ENCODE assay signal across 30 mouse cellular contexts in genomic region chr4:34214346-34214745, GRCm38 (mm10).
DNase-seq lines count a peak whose midpoint lies in the region; ATAC-seq and TF ChIP-seq lines count a peak whose summit lies in the region.
"Had no signal": no experiment of that assay in that cellular context is flagged by ENCODE, and none has a peak within 500 bp of the region (broad histone marks: within the 10 kb centered on the region; RNA-seq: fewer than 3 reads in every experiment).

No protein-coding gene starts in this region.

- no peak for ATAC-seq in heart, embryonic 12.5 days (ENCODE audit: insufficient number of reproducible peaks, low FRiP score)
- no peak for ATAC-seq in lung, postnatal 0 days
- ATAC-seq in activated CD4-positive, CD25-positive, alpha-beta regulatory T cell, adult 4 months: no peak
- ATAC-seq: hindbrain, postnatal 0 days; intestine, embryonic 15.5 days; liver, embryonic 12.5 days; liver, postnatal 0 days; midbrain, embryonic 15.5 days; Patski had no signal

- no peaks in the 10 kb centered on the region for H3K4me1 ChIP-seq in heart, embryonic 12.5 days (replicated peaks)
- no peaks in the 10 kb centered on the region for H3K4me1 ChIP-seq in lung, postnatal 0 days (ENCODE audit: insufficient read depth, low read depth, low read length)
- H3K4me1 ChIP-seq: embryonic facial prominence, embryonic 13.5 days; forebrain, embryonic 12.5 days; heart, embryonic 15.5 days; intestine, embryonic 15.5 days; liver, embryonic 12.5 days; midbrain, embryonic 10.5 days; midbrain, embryonic 15.5 days; neural tube, embryonic 15.5 days had no signal

- H3K36me3 ChIP-seq in heart, embryonic 12.5 days: no peaks in the 10 kb centered on the region
- no peaks in the 10 kb centered on the region for H3K36me3 ChIP-seq in lung, postnatal 0 days (ENCODE audit: insufficient read depth, low read length)
- H3K36me3 ChIP-seq: embryonic facial prominence, embryonic 13.5 days; forebrain, embryonic 12.5 days; heart, embryonic 15.5 days; intestine, embryonic 15.5 days; liver, embryonic 12.5 days; midbrain, embryonic 10.5 days; midbrain, embryonic 15.5 days; neural tube, embryonic 15.5 days had no signal

- H3K4me2 ChIP-seq in heart, embryonic 12.5 days: no peak overlapping the region
- 0 out of 2 replicates have a peak overlapping the region, but pooled peaks have one; percentile 11 for H3K4me2 ChIP-seq in lung, postnatal 0 days (replicated peaks; ENCODE audit: low read depth, low read length)
- H3K4me2 ChIP-seq: embryonic facial prominence, embryonic 13.5 days; forebrain, embryonic 12.5 days; heart, embryonic 15.5 days; intestine, embryonic 15.5 days; liver, embryonic 12.5 days; midbrain, embryonic 15.5 days; neural tube, embryonic 15.5 days had no signal

- no peak overlapping the region for H3K27ac ChIP-seq in heart, embryonic 12.5 days (ENCODE audit: poor library complexity, severe bottlenecking)
- H3K27ac ChIP-seq in lung, postnatal 0 days (ENCODE audit: low read length): no peak overlapping the region
- H3K27ac ChIP-seq: embryonic facial prominence, embryonic 13.5 days; forebrain, embryonic 12.5 days; heart, embryonic 15.5 days; hindbrain, postnatal 0 days; intestine, embryonic 15.5 days; kidney, postnatal 0 days; liver, embryonic 12.5 days; midbrain, embryonic 10.5 days; midbrain, embryonic 15.5 days; neural tube, embryonic 15.5 days; stomach, postnatal 0 days had no signal

- 63% methylated on average over 11 of the region's 11 CpGs for WGBS in heart, embryonic 12.5 days
- 57% methylated on average over 11 of the region's 11 CpGs for WGBS in lung, postnatal 0 days

- H3K4me3 ChIP-seq in heart, embryonic 12.5 days: no peak overlapping the region
- no peak overlapping the region for H3K4me3 ChIP-seq in lung, postnatal 0 days (ENCODE audit: low read depth, low read length)
- H3K4me3 ChIP-seq: embryonic facial prominence, embryonic 13.5 days; erythroblast, embryonic 14.5 days; forebrain, embryonic 12.5 days; heart, embryonic 15.5 days; intestine, embryonic 15.5 days; liver, embryonic 12.5 days; midbrain, embryonic 10.5 days; midbrain, embryonic 15.5 days; neural tube, embryonic 15.5 days had no signal

- peak; percentile 55 for DNase-seq in heart, adult 11 months
- no peak for DNase-seq in lung, postnatal 0 days (ENCODE audit: low spot score)
- DNase-seq in lung, postnatal 14 days: no peak
- peak; percentile 13 for DNase-seq in Muller cell, postnatal 12 days (ENCODE audit: inconsistent ontology term)
- peak; percentile 12 for DNase-seq in fibroblast of lung, adult 2 months (ENCODE audit: low read depth)
- DNase-seq: adrenal gland, postnatal 14 days; B cell, adult 2 months; cerebellum, adult 18-20 months; cerebellum, postnatal 10 days; gastrocnemius, postnatal 10 days; kidney, adult 8-10 months; kidney, postnatal 4 days; left cerebral cortex, postnatal 4 days; liver, postnatal 0 days; right cerebral cortex, postnatal 4 days had no signal

- TF ChIP-seq CTCF in lung, postnatal 0 days (IDR thresholded peaks at IDR 0.05): no peak

- no peaks in the 10 kb centered on the region for H3K27me3 ChIP-seq in heart, embryonic 12.5 days (replicated peaks)
- no peaks in the 10 kb centered on the region for H3K27me3 ChIP-seq in lung, postnatal 0 days (replicated peaks; ENCODE audit: insufficient read depth, low read length)
- H3K27me3 ChIP-seq: embryonic facial prominence, embryonic 13.5 days; forebrain, embryonic 12.5 days; heart, embryonic 15.5 days; intestine, embryonic 15.5 days; liver, embryonic 12.5 days; midbrain, embryonic 15.5 days; neural tube, embryonic 15.5 days; Patski had no signal

- TF ChIP-seq EP300 in lung, postnatal 0 days (IDR thresholded peaks at IDR 0.05): no peak

- H3K9me3 ChIP-seq in heart, embryonic 12.5 days (replicated peaks): no peaks in the 10 kb centered on the region
- no peaks in the 10 kb centered on the region for H3K9me3 ChIP-seq in lung, postnatal 0 days (ENCODE audit: low read length)
- H3K9me3 ChIP-seq: embryonic facial prominence, embryonic 13.5 days; forebrain, embryonic 12.5 days; heart, embryonic 15.5 days; intestine, embryonic 15.5 days; liver, embryonic 12.5 days; midbrain, embryonic 10.5 days; midbrain, embryonic 15.5 days; neural tube, embryonic 15.5 days had no signal

- H3K9ac ChIP-seq in heart, embryonic 12.5 days: no peak overlapping the region
- H3K9ac ChIP-seq in lung, postnatal 0 days (replicated peaks; ENCODE audit: low read depth): no peak overlapping the region
- H3K9ac ChIP-seq: embryonic facial prominence, embryonic 13.5 days; forebrain, embryonic 12.5 days; heart, embryonic 15.5 days; intestine, embryonic 15.5 days; liver, embryonic 12.5 days; liver, postnatal 0 days; midbrain, embryonic 15.5 days; neural tube, embryonic 15.5 days had no signal

Comparison
In these comparisons a context has a peak if more than half of its experiments do, and no peak if none do; other contexts are left out.
1. DNase-seq: peak in heart, adult 11 months (single experiment), Muller cell, postnatal 12 days (single experiment) and fibroblast of lung, adult 2 months (single experiment); none in lung, postnatal 0 days (single experiment) and lung, postnatal 14 days (single experiment).